Mouse (Mus musculus): ENCODE data around the gene Fgd1. TPM values are rescaled to one million over a fixed set of nuclear protein-coding genes. Genes with fewer than 3 reads are reported as not detected.
A peak's percentile ranks its signal among the peaks of the same experiment; 100 is the strongest.

The Fgd1 gene
- 1 to 10 TPM; 4.7 to 5.6 TPM for total RNA-seq (2021)
- long read RNA-seq, experiment 1, full-length matches to known transcripts: 1 of 2 reads
- long read RNA-seq, experiment 1, partial matches to known transcripts: 0 of 2 reads
- long read RNA-seq, experiment 1, other reads (novel, unspliced or antisense): 1 of 2 reads
- long read RNA-seq, experiment 2, full-length matches to known transcripts: 5 of 7 reads
- long read RNA-seq, experiment 2, partial matches to known transcripts: 2 of 7 reads
- long read RNA-seq, experiment 2, other reads (novel, unspliced or antisense): 0 of 7 reads

- intact Hi-C loops (cut with DNase I; ENCODE audit: low total_unique reads): no loop called here
- DNase-seq: no peak
Measured at GRCm38 (mm10) chrX:151045850-151046249, at the start of gene Fgd1. TSS of gene Fgd1 (plus strand) at chrX:151046150.

DNA sequence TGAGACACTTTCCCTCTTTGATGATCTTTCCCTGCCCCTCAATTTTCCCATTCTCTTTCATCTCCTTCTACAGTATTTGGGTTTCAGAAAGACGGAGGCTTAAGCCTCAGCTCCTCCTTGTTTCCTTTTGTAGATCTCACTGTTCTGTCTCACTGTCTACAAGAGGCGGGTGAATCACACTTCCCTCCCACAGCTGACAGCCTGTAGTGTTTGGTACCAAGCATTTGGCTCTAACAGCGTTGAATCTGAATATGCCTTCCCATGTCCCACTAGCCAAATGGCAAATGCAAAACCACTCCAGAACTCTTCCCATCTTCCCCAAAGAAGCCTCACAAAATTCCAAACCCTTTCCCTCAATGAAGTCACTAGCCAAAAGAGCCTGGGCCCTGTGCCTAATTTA lies 49.2 kb upstream of the Fgd1 start:
- intact Hi-C loops (cut with DNase I; ENCODE audit: low total_unique reads): no loop called here
- DNase-seq: no peak

DNA sequence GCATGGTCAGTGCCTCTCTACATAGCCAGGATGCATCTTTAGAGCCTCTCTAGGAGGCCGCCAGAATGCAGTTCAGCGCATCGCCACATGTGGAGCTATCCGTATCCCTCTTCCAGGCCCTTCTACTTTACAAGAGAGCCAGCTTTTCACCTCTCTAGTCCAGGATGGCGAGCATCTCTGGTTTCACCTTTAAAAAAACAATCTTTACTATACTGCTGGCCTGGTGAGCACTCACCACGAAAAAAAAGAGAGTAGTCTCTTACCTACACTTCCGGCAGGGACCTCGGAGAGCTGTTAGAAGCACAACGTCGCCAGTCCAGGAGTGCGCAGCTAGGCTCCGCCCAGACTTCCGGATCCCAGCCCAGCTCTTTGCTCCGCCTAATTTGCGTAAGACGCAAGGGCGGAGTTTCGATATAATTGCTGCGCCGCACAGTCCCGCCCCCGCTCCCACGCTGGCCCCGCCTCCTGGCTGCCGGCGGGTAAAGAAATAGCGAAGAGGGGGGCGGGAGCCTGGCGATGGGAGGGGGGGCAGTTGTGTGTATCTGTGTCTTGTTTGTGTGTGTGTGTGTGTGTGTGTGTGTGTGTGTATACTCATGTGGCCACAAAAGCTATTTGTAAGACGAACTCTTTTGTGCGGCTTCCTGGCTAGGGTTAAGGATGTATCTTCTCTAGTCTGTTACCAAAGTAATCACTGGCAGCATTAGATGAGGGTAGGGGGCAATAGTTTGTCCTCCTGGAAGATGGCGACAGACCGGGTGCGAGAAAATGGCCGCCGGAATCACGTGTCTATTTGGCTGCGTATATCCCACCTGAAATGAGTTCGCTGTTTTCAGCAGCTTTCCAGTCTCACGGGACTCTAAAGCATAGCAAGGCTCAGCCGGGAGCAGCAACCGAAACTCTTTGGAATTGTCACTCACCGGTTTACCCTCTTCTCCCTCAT lies 28.7 kb upstream of the Fgd1 start, which contains the start of gene Gnl3l:
Gene Gnl3l (minus strand): TSS at position 385 of the 940 bp plus-strand sequence.
- intact Hi-C loops (cut with DNase I; ENCODE audit: low total_unique reads): no loop called here
- peak; percentile 86 for DNase-seq

GRCm38 (mm10) chrX:151017897-151018296 lies 28.1 kb upstream of the Fgd1 start:
- DNase-seq: no peak
- intact Hi-C loops (cut with DNase I; ENCODE audit: low total_unique reads): no loop called here

DNA sequence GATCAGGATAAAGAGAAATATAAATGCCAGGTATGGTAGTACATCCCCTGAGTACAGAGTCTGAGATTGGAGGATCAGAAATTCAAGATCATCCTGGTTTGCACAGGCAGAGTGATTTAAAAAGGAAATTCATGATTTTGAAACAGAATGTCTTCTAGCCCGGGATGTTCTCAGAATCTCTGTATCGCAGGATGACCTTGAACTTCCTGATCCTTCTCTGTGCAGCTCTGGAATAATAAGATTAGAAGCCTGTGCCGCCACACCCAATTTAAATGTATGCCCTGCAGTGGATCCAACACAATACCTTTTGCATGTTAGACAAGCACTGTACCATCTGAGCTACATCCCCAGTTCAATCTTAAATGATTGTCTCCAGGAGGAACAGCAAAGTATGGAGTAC lies 27.2 kb upstream of the Fgd1 start:
- intact Hi-C loops (cut with DNase I; ENCODE audit: low total_unique reads): no loop called here
- DNase-seq: no peak

- intact Hi-C loops (cut with DNase I; ENCODE audit: low total_unique reads): no loop called here
- no peak for DNase-seq
Measured at GRCm38 (mm10) chrX:151031400-151031799, 14.6 kb upstream of the Fgd1 start.

DNA sequence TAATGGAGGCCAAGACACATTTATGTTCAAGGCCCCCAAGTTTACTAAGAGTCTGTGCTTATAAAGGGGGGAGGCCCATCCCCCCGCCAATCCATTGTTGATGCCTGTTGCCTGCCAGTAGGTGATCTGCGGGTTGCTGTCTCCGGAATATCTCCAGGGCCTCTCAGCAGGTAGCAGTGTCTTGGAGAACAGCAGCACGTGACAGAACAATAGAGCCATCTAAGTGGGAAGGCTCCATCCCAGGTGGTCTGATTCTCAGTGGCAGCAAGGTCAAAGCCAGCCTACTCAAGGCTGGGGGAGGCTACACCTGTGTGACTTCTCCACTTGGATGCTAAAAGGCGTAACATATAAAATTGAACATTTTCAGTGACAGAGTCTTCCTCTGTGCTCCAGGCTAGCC lies 4.7 kb upstream of the Fgd1 start:
- intact Hi-C loops (cut with DNase I; ENCODE audit: low total_unique reads): no loop called here
- DNase-seq: no peak

DNA sequence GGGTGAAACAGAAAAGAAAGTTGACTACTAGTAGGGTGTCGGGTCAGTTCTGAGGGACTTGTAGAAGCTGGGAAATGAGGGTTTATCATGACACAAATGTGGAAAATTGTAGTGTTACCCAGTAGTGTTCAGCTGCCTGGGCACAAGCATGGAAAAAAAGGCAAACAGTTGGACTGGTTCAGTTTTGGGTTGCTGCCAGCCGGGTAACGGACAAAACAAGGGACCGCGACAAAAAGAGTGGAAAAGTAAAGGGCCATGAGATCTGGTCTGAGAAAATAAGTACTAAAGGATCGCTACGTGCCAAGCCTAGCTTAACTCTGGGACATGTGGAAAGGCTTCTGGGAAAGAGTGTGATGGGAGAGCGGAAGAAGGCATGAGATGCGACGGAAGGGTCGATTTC lies 371 bp downstream of the Fgd1 start:
- intact Hi-C loops (cut with DNase I; ENCODE audit: low total_unique reads): no loop called here
- DNase-seq: no peak

- intact Hi-C loops (cut with DNase I; ENCODE audit: low total_unique reads): no loop called here
- peak; percentile 83 for DNase-seq
Measured at GRCm38 (mm10) chrX:151046777-151047430, 954 bp downstream of the Fgd1 start.

DNA sequence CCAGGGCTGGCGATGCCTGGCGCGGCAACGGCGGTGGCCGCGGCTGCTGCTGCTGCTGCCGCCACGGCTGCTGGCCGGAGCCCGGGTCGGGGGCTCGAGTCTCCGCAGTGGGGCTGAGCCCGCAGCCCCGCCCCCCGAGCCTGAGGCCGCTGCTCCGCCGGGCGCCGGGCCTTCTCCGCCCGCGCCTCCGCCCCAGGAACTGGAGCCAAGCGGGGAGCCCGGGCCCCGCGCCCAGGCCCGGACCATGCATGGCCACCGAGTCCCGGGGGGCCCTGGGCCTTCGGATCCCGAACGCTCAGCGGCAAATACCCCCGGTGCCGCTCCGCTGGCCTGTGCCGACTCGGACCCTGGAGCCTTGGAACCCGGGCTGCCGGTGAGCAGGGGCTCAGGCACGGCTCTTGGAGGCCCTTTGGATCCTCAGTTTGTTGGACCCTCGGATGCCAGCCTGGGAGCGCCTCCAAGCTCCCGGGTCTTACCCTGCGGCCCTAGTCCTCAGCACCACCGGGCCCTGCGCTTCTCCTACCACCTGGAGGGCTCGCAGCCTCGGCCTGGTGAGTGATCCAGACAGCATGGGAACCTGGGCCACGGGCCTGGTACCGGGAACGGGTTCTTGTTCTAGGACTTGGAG lies 1.6 kb downstream of the Fgd1 start:
- DNase-seq: peak; percentile 43
- intact Hi-C loops (cut with DNase I; ENCODE audit: low total_unique reads): no loop called here

- DNase-seq: no peak
- intact Hi-C loops (cut with DNase I; ENCODE audit: low total_unique reads): no loop called here
Measured at GRCm38 (mm10) chrX:151049661-151050215, 3.8 kb downstream of the Fgd1 start.

DNA sequence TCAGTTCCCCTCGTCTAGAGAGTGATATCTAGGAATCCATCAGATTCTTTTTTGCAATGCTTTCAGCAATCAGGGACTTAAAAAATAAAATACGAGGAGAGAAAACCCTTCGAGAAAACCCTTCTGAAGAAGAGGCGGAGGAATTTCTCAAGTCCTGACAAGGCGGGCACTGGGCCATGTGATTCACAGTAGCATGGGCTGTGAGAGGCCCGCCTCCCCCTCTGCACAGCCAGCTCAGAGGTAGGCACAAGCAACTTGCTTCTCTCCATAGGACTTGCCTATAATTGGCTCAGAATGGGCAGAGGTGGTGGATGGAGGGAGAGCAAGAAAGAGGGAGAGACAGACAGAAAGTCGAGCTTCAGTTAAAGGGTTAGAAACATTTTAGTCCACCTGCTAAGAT lies 4.4 kb downstream of the Fgd1 start:
- intact Hi-C loops (cut with DNase I; ENCODE audit: low total_unique reads): no loop called here
- peak; percentile 26 for DNase-seq

- intact Hi-C loops (cut with DNase I; ENCODE audit: low total_unique reads): no loop called here
- DNase-seq: peak; percentile 32
Measured at GRCm38 (mm10) chrX:151054489-151054888, 8.5 kb downstream of the Fgd1 start.

- intact Hi-C loops (cut with DNase I; ENCODE audit: low total_unique reads): no loop called here
- peak; percentile 57 for DNase-seq
Measured at GRCm38 (mm10) chrX:151055559-151055958, 9.6 kb downstream of the Fgd1 start.

DNA sequence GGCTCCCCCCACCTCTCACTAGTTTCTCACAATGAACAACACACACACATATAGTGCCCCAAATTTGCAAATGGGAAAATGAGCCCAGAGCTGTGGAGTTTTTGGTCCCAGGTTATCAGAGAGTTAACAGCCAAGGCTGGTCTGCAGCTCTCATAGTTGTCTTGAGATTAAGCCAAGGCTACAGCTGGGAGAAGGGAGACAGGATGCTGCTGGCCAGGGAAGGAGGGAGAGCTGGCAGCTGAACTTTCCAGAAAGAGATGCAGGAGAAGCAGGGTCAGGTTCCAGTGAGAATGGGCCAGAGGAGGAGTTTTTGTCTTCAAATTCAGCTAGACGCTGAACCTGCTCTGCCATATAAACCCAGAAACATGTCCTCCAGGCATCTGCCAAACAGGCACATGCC lies 13.4 kb downstream of the Fgd1 start:
- peak; percentile 41 for DNase-seq
- intact Hi-C loops (cut with DNase I; ENCODE audit: low total_unique reads): no loop called here

DNA sequence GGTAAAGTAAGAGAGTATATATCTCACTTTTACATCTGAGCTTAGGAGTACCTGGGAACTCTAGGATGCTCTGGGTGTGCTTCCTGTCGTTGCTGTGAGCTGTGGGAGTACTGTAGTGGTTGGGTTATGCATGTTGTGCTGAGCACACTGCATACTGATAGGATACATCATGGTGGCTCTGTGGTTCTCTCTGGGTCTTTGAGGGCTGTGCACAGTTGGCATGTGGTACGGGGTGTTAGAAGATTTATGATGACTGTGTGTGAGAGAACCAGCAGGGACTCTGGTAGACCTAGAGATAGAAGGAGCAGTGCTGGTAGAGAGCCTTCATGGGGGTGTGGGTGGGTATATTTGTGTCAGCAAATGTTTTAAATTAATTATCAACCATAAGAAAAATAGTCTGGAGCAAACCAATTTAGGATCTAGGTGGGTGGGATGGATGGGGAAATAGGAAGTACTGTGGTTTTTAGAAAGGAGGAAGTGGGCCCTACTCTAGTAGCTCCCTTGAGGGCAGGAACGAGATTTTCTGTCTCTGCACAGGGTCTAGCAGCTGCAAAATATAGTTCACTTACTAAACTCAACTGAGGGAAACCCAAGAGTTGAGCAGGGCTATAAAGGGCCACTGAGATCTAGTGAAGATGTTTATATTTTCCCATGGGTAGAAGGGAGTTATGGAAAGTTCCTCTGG lies 15.8 kb downstream of the Fgd1 start:
- DNase-seq: no peak
- intact Hi-C loops (cut with DNase I; ENCODE audit: low total_unique reads): no loop called here

GRCm38 (mm10) chrX:151066071-151066666 lies 20.2 kb downstream of the Fgd1 start:
- intact Hi-C loops (cut with DNase I; ENCODE audit: low total_unique reads): no loop called here
- no peak for DNase-seq

- intact Hi-C loops (cut with DNase I; ENCODE audit: low total_unique reads): no loop called here
- DNase-seq: no peak
Measured at GRCm38 (mm10) chrX:151067876-151068275, 21.9 kb downstream of the Fgd1 start.

- intact Hi-C loops (cut with DNase I; ENCODE audit: low total_unique reads): no loop called here
- no peak for DNase-seq
Measured at GRCm38 (mm10) chrX:151076007-151076406, 30.1 kb downstream of the Fgd1 start.

All from gastrocnemius, postnatal 14 days (tissue).